Mouse (Mus musculus) forebrain, embryonic 14.5 days (tissue): ENCODE data around the gene Tuba3a. TPM values are rescaled to one million over a fixed set of nuclear protein-coding genes. Genes with fewer than 3 reads are reported as not detected.

Experiments used
- ATAC-seq: fragments of 200-750 bp; cut with Nextera tagmentation; 2 replicates; pipeline ENCODE4 v1.8.0; 2017; ENCODE audit warnings: mild to moderate bottlenecking, moderate library complexity
- DNase-seq: peaks from one replicate; pipeline ENCODE4 v3.0.0-alpha.2; 2015; ENCODE audit warnings: low spot score
- H3K27ac ChIP-seq: fragments of 300-500 bp; sonication (generic); 2 replicates; pipeline ENCODE4 v1.5.1; 2014; ENCODE audit warnings: low read depth, mild to moderate bottlenecking, control low read depth, low read length, moderate library complexity
- H3K27me3 ChIP-seq: fragments of 300-500 bp; sonication (generic); replicated peaks from 2 replicates; pipeline ENCODE4 v1.6.1; 2014; ENCODE audit warnings: low read length, control low read depth, mixed read lengths; ENCODE audit not compliant: control insufficient read depth, insufficient read depth
- H3K36me3 ChIP-seq: fragments of 300-500 bp; sonication (generic); 2 replicates; pipeline ENCODE4 v1.6.1; 2014; ENCODE audit warnings: low read length, control low read depth; ENCODE audit not compliant: control insufficient read depth, insufficient read depth
- H3K4me1 ChIP-seq: fragments of 300-500 bp; sonication (generic); 2 replicates; pipeline ENCODE4 v1.6.1; 2014; ENCODE audit warnings: antibody characterized with exemption, low read length, control low read depth; ENCODE audit not compliant: control insufficient read depth, insufficient read depth
- H3K4me2 ChIP-seq: fragments of 300-500 bp; sonication (generic); 2 replicates; pipeline ENCODE4 v1.6.1; 2014; ENCODE audit warnings: mild to moderate bottlenecking, control low read depth, low read length
- H3K4me3 ChIP-seq: fragments of 300-500 bp; sonication (generic); 2 replicates; pipeline ENCODE4 v1.5.1; 2014; ENCODE audit warnings: low read depth, low read length, control low read depth
- H3K9ac ChIP-seq: fragments of 300-500 bp; sonication (generic); 2 replicates; pipeline ENCODE4 v1.6.1; 2014; ENCODE audit warnings: mild to moderate bottlenecking, low read length, control low read depth, moderate library complexity
- H3K9me3 ChIP-seq: fragments of 300-500 bp; sonication (generic); replicated peaks from 2 replicates; pipeline ENCODE4 v1.6.1; 2016; ENCODE audit warnings: low read length, control low read depth, mixed read lengths; ENCODE audit not compliant: control insufficient read depth
- WGBS: fragments of 180-500 bp; shearing (Covaris S2); extraction: QIAGEN DNeasy Blood & Tissue Kit; methylation state at CpG from one replicate; pipeline ENCODE4 v1.1.7; 2014; 5-methylcytosine and 5-hydroxymethylcytosine counted together
- polyA plus RNA-seq: library from polyadenylated mRNA; unstranded; fragments of >200 nt; fragmentation: Nextera tagmentation; extraction: Ambion mirVana; gene quantifications from 2 replicates; pipeline ENCODE4 v1.2.1, GENCODE M21; 2014

Gene Tuba3a
- polyA plus RNA-seq, 1 experiment from 2014 or later, result 0.15 TPM

GRCm38 (mm10) chr6:125265239-125265638 lies 20.6 kb downstream of the Tuba3a start:
- 67% methylated on average over 10 of the region's 10 CpGs for WGBS
- DNase-seq (no peak), ATAC-seq (no peak)
- H3K4me1 ChIP-seq, result no peaks in the 10 kb centered on the region
- H3K9ac ChIP-seq, result no peak overlapping the region
- H3K27ac ChIP-seq, result no peak overlapping the region
- H3K4me3 ChIP-seq, result no peak overlapping the region
- H3K36me3 ChIP-seq, result no peaks in the 10 kb centered on the region
- H3K27me3 ChIP-seq, result no peaks in the 10 kb centered on the region
- H3K4me2 ChIP-seq, result no peak overlapping the region
- no peaks in the 10 kb centered on the region for H3K9me3 ChIP-seq

GRCm38 (mm10) chr6:125264219-125264618 lies 21.6 kb downstream of the Tuba3a start:
- Histone ChIP-seq H3K9ac (no peak overlapping the region), H3K36me3 (no peaks in the 10 kb centered on the region), H3K27me3 (no peaks in the 10 kb centered on the region), H3K9me3 (no peaks in the 10 kb centered on the region), H3K4me1 (no peaks in the 10 kb centered on the region), H3K4me2 (no peak overlapping the region), H3K27ac (no peak overlapping the region), H3K4me3 (no peak overlapping the region)
- ATAC-seq (no peak), DNase-seq (no peak)
- 93% methylated on average over 9 of the region's 9 CpGs for WGBS

- H3K27me3 ChIP-seq, result no peaks in the 10 kb centered on the region
- H3K9me3 ChIP-seq, result no peaks in the 10 kb centered on the region
- no peak overlapping the region for H3K27ac ChIP-seq
- no peak overlapping the region for H3K4me3 ChIP-seq
- DNase-seq (no peak), ATAC-seq (no peak)
- WGBS, result 86% methylated on average over 10 of the region's 10 CpGs
- H3K4me2 ChIP-seq, result no peak overlapping the region
- H3K9ac ChIP-seq, result no peak overlapping the region
- H3K36me3 ChIP-seq, result no peaks in the 10 kb centered on the region
- H3K4me1 ChIP-seq, result no peaks in the 10 kb centered on the region
These were observed 25.8 kb downstream of the Tuba3a start for GRCm38 (mm10) chr6:125260006-125260555.

GRCm38 (mm10) chr6:125256222-125256966 lies 29.4 kb downstream of the Tuba3a start:
- no peak overlapping the region for H3K4me3 ChIP-seq
- no peak overlapping the region for H3K9ac ChIP-seq
- WGBS, result 81% methylated on average over 8 of the region's 8 CpGs
- no peaks in the 10 kb centered on the region for H3K4me1 ChIP-seq
- no peaks in the 10 kb centered on the region for H3K9me3 ChIP-seq
- DNase-seq, result no peak
- no peak for ATAC-seq
- H3K4me2 ChIP-seq, result no peak overlapping the region
- H3K27ac ChIP-seq, result no peak overlapping the region
- no peaks in the 10 kb centered on the region for H3K27me3 ChIP-seq
- H3K36me3 ChIP-seq, result no peaks in the 10 kb centered on the region

GRCm38 (mm10) chr6:125255516-125256044 lies 30.3 kb downstream of the Tuba3a start:
- no peak overlapping the region for H3K4me2 ChIP-seq
- no peaks in the 10 kb centered on the region for H3K4me1 ChIP-seq
- H3K27ac ChIP-seq, result no peak overlapping the region
- no peak overlapping the region for H3K4me3 ChIP-seq
- no peak for ATAC-seq
- H3K36me3 ChIP-seq, result no peaks in the 10 kb centered on the region
- no peaks in the 10 kb centered on the region for H3K9me3 ChIP-seq
- no peaks in the 10 kb centered on the region for H3K27me3 ChIP-seq
- DNase-seq, result no peak
- 87% methylated on average over 7 of the region's 7 CpGs for WGBS
- H3K9ac ChIP-seq, result no peak overlapping the region

- H3K9ac ChIP-seq, result no peak overlapping the region
- no peak for DNase-seq
- H3K4me3 ChIP-seq, result no peak overlapping the region
- no peaks in the 10 kb centered on the region for H3K36me3 ChIP-seq
- H3K4me1 ChIP-seq, result no peaks in the 10 kb centered on the region
- H3K27me3 ChIP-seq, result no peaks in the 10 kb centered on the region
- H3K9me3 ChIP-seq, result no peaks in the 10 kb centered on the region
- 80% methylated on average over 14 of the region's 14 CpGs for WGBS
- H3K27ac ChIP-seq, result no peak overlapping the region
- no peak overlapping the region for H3K4me2 ChIP-seq
- no peak for ATAC-seq
These were observed 31.8 kb downstream of the Tuba3a start for GRCm38 (mm10) chr6:125253863-125254715.

DNA sequence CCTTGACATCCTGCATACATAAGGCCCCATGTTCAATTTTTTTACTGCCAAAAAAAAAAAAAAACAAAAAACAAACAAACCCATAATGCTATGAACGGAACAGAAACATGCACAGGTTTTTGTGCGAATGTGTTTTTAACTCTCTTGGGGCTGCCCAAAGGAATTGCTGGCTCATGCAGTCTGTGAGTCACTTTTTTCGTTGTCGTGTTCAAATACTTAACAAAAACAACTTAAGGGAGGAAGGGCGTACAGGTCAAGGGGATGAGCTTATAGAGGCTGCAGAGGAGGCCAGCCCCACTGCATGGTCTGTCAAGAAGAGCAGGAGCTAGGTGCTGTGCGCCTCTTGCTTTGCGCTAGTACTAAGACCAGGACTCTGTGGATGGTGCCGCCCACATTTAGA lies 33.1 kb downstream of the Tuba3a start:
- Histone ChIP-seq H3K9me3 (no peaks in the 10 kb centered on the region), H3K4me1 (no peaks in the 10 kb centered on the region), H3K4me2 (no peak overlapping the region), H3K27me3 (no peaks in the 10 kb centered on the region), H3K4me3 (no peak overlapping the region), H3K9ac (no peak overlapping the region), H3K36me3 (no peaks in the 10 kb centered on the region), H3K27ac (no peak overlapping the region)
- no peak for DNase-seq
- 95% methylated on average over 8 of the region's 8 CpGs for WGBS
- ATAC-seq, result no peak

DNA sequence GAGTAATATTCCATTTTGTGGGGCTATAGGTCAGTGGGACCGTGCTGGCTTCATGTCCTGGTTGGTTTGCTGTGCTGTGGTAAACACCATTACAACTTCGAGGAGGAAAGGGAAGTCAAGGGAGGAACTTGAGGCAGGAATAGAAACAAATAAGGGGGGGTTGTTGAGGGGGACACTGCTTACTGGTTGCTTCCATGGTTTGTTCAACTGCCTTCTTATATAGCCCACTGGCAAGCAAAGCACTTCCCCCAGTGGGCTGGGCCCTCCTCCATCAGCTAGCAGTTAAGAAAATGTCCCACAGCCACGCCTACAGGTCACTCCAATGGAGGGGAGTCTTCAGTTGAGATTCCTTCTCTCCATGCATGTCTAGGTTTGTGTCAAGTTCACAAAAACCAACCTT lies 33.6 kb downstream of the Tuba3a start:
- no peaks in the 10 kb centered on the region for H3K4me1 ChIP-seq
- no peak overlapping the region for H3K4me2 ChIP-seq
- no peaks in the 10 kb centered on the region for H3K36me3 ChIP-seq
- ATAC-seq (no peak), DNase-seq (no peak)
- H3K9me3 ChIP-seq, result no peaks in the 10 kb centered on the region
- WGBS, result 78% methylated on average over 3 of the region's 3 CpGs
- H3K27me3 ChIP-seq, result no peaks in the 10 kb centered on the region
- H3K27ac ChIP-seq, result no peak overlapping the region
- no peak overlapping the region for H3K9ac ChIP-seq
- H3K4me3 ChIP-seq, result no peak overlapping the region
